Mouse (Mus musculus): ENCODE measurements around the gene Hsdl2.

DNA sequence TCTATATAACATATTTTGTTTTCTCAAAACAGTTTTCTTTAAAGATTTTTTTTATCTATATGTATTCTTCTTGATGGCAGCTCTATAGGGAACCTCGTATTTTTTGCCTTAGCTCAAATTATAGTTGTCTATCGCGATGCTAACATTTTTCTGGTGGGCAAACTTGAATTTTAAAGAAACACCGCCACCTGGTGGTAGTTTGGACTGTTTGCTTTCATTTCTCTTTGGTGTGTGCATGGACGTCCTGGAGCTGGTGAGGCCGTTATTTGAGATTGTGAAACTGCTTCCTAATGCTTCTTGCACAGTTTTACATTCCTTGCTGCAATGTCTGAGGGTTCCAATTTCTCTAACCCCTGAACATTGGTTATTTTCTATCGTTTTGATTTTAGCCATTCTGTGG is 11.8 kb upstream of the Hsdl2 start:
- no peak for TF ChIP-seq CTCF (IDR thresholded peaks at IDR 0.05; ENCODE audit: low read depth, low read length)
- no peak for TF ChIP-seq GATA1 (IDR thresholded peaks at IDR 0.05; ENCODE audit: borderline replicate concordance, low read length)
- TF ChIP-seq POLR2AphosphoS5 (IDR thresholded peaks at IDR 0.05; ENCODE audit: insufficient replicate concordance, low read depth, low read length), result no peak
- no peak for TF ChIP-seq TAL1 (conservative IDR thresholded peaks at IDR 0.05; ENCODE audit: low read depth, low read length)
- TF ChIP-seq GATA2 (IDR thresholded peaks at IDR 0.05; ENCODE audit: borderline replicate concordance, low read depth, low read length), result no peak
